Comparison of ENCODE assay signal across 21 mouse cellular contexts in genomic region chr13:34289567-34289966, GRCm38 (mm10). TPM values are rescaled to one million over a fixed set of nuclear protein-coding genes. Genes with fewer than 3 reads are reported as not detected.
DNase-seq lines count a peak whose midpoint lies in the region; ATAC-seq lines count a peak whose summit lies in the region.
"Had no signal": no experiment of that assay in that cellular context is flagged by ENCODE, and none has a peak within 500 bp of the region (broad histone marks: within the 10 kb centered on the region; RNA-seq: fewer than 3 reads in every experiment).

No protein-coding gene starts in this region.

- no peak overlapping the region for H3K4me3 ChIP-seq in heart, embryonic 10.5 days
- no peak overlapping the region for H3K4me3 ChIP-seq in liver, embryonic 13.5 days (replicated peaks)
- H3K4me3 ChIP-seq: embryonic facial prominence, embryonic 13.5 days; myocyte had no signal

- no peak overlapping the region for H3K4me2 ChIP-seq in liver, embryonic 13.5 days
- H3K4me2 ChIP-seq: embryonic facial prominence, embryonic 13.5 days; heart, embryonic 11.5 days; hindbrain, embryonic 14.5 days had no signal

- no peaks in the 10 kb centered on the region for H3K9me3 ChIP-seq in heart, embryonic 10.5 days
- H3K9me3 ChIP-seq in liver, embryonic 13.5 days (replicated peaks), result no peaks in the 10 kb centered on the region
- H3K9me3 ChIP-seq: embryonic facial prominence, embryonic 13.5 days had no signal

- no peak for ATAC-seq in liver, embryonic 13.5 days (ENCODE audit: low read depth)
- no peak for ATAC-seq in megakaryocyte-erythroid progenitor cell, adult 5-6 weeks (replicated peaks; ENCODE audit: low FRiP score, low TSS enrichment, poor library complexity, severe bottlenecking)

- no peak overlapping the region for H3K27ac ChIP-seq in heart, embryonic 10.5 days
- H3K27ac ChIP-seq in liver, embryonic 13.5 days, result peak overlapping the region; percentile 14; the same call in 1 of the 2 replicates
- H3K27ac ChIP-seq: embryonic facial prominence, embryonic 13.5 days; hindbrain, embryonic 14.5 days had no signal

- H3K4me1 ChIP-seq in heart, embryonic 10.5 days, result peaks cover 12% of the 10 kb centered on the region
- peaks cover 63% of the 10 kb centered on the region for H3K4me1 ChIP-seq in liver, embryonic 13.5 days (replicated peaks)

- DNase-seq in heart, adult 11 months, result peak; percentile 62
- DNase-seq in heart, embryonic 10.5 days (ENCODE audit: low spot score), result no peak
- DNase-seq in retina, postnatal 1 day, result peak; percentile 39
- no peak for DNase-seq in retina, embryonic 14.5 days (ENCODE audit: low spot score)
- no peak for DNase-seq in liver, embryonic 13.5 days
- no peak for DNase-seq in layer of hippocampus, adult 9-11 months
- DNase-seq: adrenal gland, adult 2 months; cerebellum, adult 11 months; cerebellum, postnatal 10 days; heart, postnatal 14 days; kidney, adult 8-10 months; kidney, postnatal 14 days; left cerebral cortex, postnatal 4 days; lung, postnatal 10 days; right cerebral cortex, postnatal 4 days; thymus, postnatal 14 days had no signal

- H3K9ac ChIP-seq in liver, embryonic 13.5 days, result no peak overlapping the region
- H3K9ac ChIP-seq: embryonic facial prominence, embryonic 13.5 days; hindbrain, embryonic 14.5 days had no signal

- no peaks in the 10 kb centered on the region for H3K36me3 ChIP-seq in heart, embryonic 10.5 days
- H3K36me3 ChIP-seq in liver, embryonic 13.5 days, result peaks cover 83% of the 10 kb centered on the region
- H3K36me3 ChIP-seq: embryonic facial prominence, embryonic 13.5 days had no signal

- no peaks in the 10 kb centered on the region for H3K27me3 ChIP-seq in heart, embryonic 10.5 days (ENCODE audit: insufficient read depth, poor library complexity, severe bottlenecking)
- H3K27me3 ChIP-seq in liver, embryonic 13.5 days, result no peaks in the 10 kb centered on the region
- H3K27me3 ChIP-seq: embryonic facial prominence, embryonic 13.5 days had no signal

- 87% methylated on average over 2 of the region's 2 CpGs for WGBS in heart, embryonic 10.5 days
- WGBS in liver, embryonic 13.5 days (ENCODE audit: insufficient replicate concordance), result 94% methylated on average over 2 of the region's 2 CpGs

RNA-seq across cellular contexts. Expression of gene Slc22a23, which starts 55.4 kb away (rescaled TPM):
- 5.1 TPM in 2 replicates for polyA plus RNA-seq in heart, embryonic 10.5 days (2016; fragmentation: Nextera tagmentation; extraction: Ambion mirVana)
- polyA plus RNA-seq in liver, embryonic 13.5 days (2015; fragmentation: Nextera tagmentation; extraction: Ambion mirVana), result 6.2 and 7.7 TPM in 2 replicates
- 27.6 and 29.1 TPM in 2 replicates for total RNA-seq in megakaryocyte-erythroid progenitor cell, adult 5-6 weeks (2014; fragmentation: Nextera tagmentation)
- 20.3 and 35.5 TPM in 2 replicates for total RNA-seq in megakaryocyte-erythroid progenitor cell, adult 5-6 weeks (2017)

Comparison
In these comparisons a context has a peak if more than half of its experiments do, and no peak if none do; other contexts are left out.
1. DNase-seq: peak in heart, adult 11 months (single experiment) and retina, postnatal 1 day (single experiment); none in heart, embryonic 10.5 days (single experiment), retina, embryonic 14.5 days (single experiment), liver, embryonic 13.5 days (single experiment) and layer of hippocampus, adult 9-11 months (single experiment).